Mouse (Mus musculus): ENCODE measurements around the gene Ptprq. TPM values are rescaled to one million over a fixed set of nuclear protein-coding genes. Genes with fewer than 3 reads are reported as not detected.

The Ptprq gene
- polyA plus RNA-seq, 1 experiment = 0.02 TPM

- Histone ChIP-seq H3K4me1 (ENCODE audit: control insufficient read depth, insufficient read depth, low read length) (no peaks in the 10 kb centered on the region), H3K27ac (ENCODE audit: insufficient read depth, low read depth, low read length) (no peak overlapping the region), H3K4me3 (ENCODE audit: insufficient read depth, low read depth, low read length) (no peak overlapping the region), H3K36me3 (ENCODE audit: control insufficient read depth, insufficient read depth, low read length) (no peaks in the 10 kb centered on the region), H3K27me3 (replicated peaks; ENCODE audit: control insufficient read depth, insufficient read depth, low read length) (no peaks in the 10 kb centered on the region)
- 78% methylated on average over 5 of the region's 5 CpGs for WGBS
- no peak for DNase-seq
- TF ChIP-seq CTCF (conservative IDR thresholded peaks at IDR 0.05; ENCODE audit: insufficient read depth, insufficient read length, low read depth, low read length) (no peak), POLR2A (IDR thresholded peaks at IDR 0.05; ENCODE audit: low read depth, low read length) (no peak)
These were observed 20.0 kb upstream of the Ptprq start for GRCm38 (mm10) chr10:107739815-107740214.

- Histone ChIP-seq H3K36me3 (ENCODE audit: control insufficient read depth, insufficient read depth, low read length) (no peaks in the 10 kb centered on the region), H3K4me3 (ENCODE audit: insufficient read depth, low read depth, low read length) (no peak overlapping the region), H3K27ac (ENCODE audit: insufficient read depth, low read depth, low read length) (no peak overlapping the region), H3K27me3 (replicated peaks; ENCODE audit: control insufficient read depth, insufficient read depth, low read length) (no peaks in the 10 kb centered on the region), H3K4me1 (ENCODE audit: control insufficient read depth, insufficient read depth, low read length) (no peaks in the 10 kb centered on the region)
- TF ChIP-seq CTCF (conservative IDR thresholded peaks at IDR 0.05; ENCODE audit: insufficient read depth, insufficient read length, low read depth, low read length) (no peak), POLR2A (IDR thresholded peaks at IDR 0.05; ENCODE audit: low read depth, low read length) (no peak)
- no peak for DNase-seq
- WGBS = 83% methylated on average over 6 of the region's 6 CpGs
These were observed 17.9 kb upstream of the Ptprq start for GRCm38 (mm10) chr10:107737743-107738142.

- WGBS = 78% methylated on average over 7 of the region's 7 CpGs
These were observed 15.6 kb upstream of the Ptprq start for GRCm38 (mm10) chr10:107735448-107735847.

GRCm38 (mm10) chr10:107734327-107734726 is 14.5 kb upstream of the Ptprq start:
- TF ChIP-seq POLR2A (IDR thresholded peaks at IDR 0.05; ENCODE audit: low read depth, low read length) (no peak), CTCF (conservative IDR thresholded peaks at IDR 0.05; ENCODE audit: insufficient read depth, insufficient read length, low read depth, low read length) (no peak)

More at GRCm38 (mm10) chr10:107735448-107735847, 15.6 kb upstream of the Ptprq start:
- H3K27me3 ChIP-seq (replicated peaks; ENCODE audit: control insufficient read depth, insufficient read depth, low read length) = no peaks in the 10 kb centered on the region
- TF ChIP-seq POLR2A (IDR thresholded peaks at IDR 0.05; ENCODE audit: low read depth, low read length) = no peak
- TF ChIP-seq CTCF (conservative IDR thresholded peaks at IDR 0.05; ENCODE audit: insufficient read depth, insufficient read length, low read depth, low read length) = no peak
- no peak overlapping the region for H3K4me3 ChIP-seq (ENCODE audit: insufficient read depth, low read depth, low read length)
- no peaks in the 10 kb centered on the region for H3K36me3 ChIP-seq (ENCODE audit: control insufficient read depth, insufficient read depth, low read length)
- no peak for DNase-seq
- H3K4me1 ChIP-seq (ENCODE audit: control insufficient read depth, insufficient read depth, low read length) = no peaks in the 10 kb centered on the region
- H3K27ac ChIP-seq (ENCODE audit: insufficient read depth, low read depth, low read length) = no peak overlapping the region

GRCm38 (mm10) chr10:107725631-107726030 is 5.8 kb upstream of the Ptprq start:
- Histone ChIP-seq H3K27ac (ENCODE audit: insufficient read depth, low read depth, low read length) (no peak overlapping the region), H3K36me3 (ENCODE audit: control insufficient read depth, insufficient read depth, low read length) (no peaks in the 10 kb centered on the region), H3K4me1 (ENCODE audit: control insufficient read depth, insufficient read depth, low read length) (no peaks in the 10 kb centered on the region), H3K4me3 (ENCODE audit: insufficient read depth, low read depth, low read length) (no peak overlapping the region), H3K27me3 (replicated peaks; ENCODE audit: control insufficient read depth, insufficient read depth, low read length) (no peaks in the 10 kb centered on the region)
- no peak for DNase-seq
- no peak for TF ChIP-seq CTCF (conservative IDR thresholded peaks at IDR 0.05; ENCODE audit: insufficient read depth, insufficient read length, low read depth, low read length)
- TF ChIP-seq POLR2A (IDR thresholded peaks at IDR 0.05; ENCODE audit: low read depth, low read length) = no peak
- 61% methylated on average over 7 of the region's 7 CpGs for WGBS

More at GRCm38 (mm10) chr10:107734327-107734726, 14.5 kb upstream of the Ptprq start:
- no peak overlapping the region for H3K27ac ChIP-seq (ENCODE audit: insufficient read depth, low read depth, low read length)
- no peaks in the 10 kb centered on the region for H3K4me1 ChIP-seq (ENCODE audit: control insufficient read depth, insufficient read depth, low read length)
- H3K27me3 ChIP-seq (replicated peaks; ENCODE audit: control insufficient read depth, insufficient read depth, low read length) = no peaks in the 10 kb centered on the region
- DNase-seq = no peak
- no peak overlapping the region for H3K4me3 ChIP-seq (ENCODE audit: insufficient read depth, low read depth, low read length)
- H3K36me3 ChIP-seq (ENCODE audit: control insufficient read depth, insufficient read depth, low read length) = no peaks in the 10 kb centered on the region

- Histone ChIP-seq H3K27ac (ENCODE audit: insufficient read depth, low read depth, low read length) (no peak overlapping the region), H3K27me3 (replicated peaks; ENCODE audit: control insufficient read depth, insufficient read depth, low read length) (no peaks in the 10 kb centered on the region), H3K4me3 (ENCODE audit: insufficient read depth, low read depth, low read length) (no peak overlapping the region), H3K4me1 (ENCODE audit: control insufficient read depth, insufficient read depth, low read length) (no peaks in the 10 kb centered on the region), H3K36me3 (ENCODE audit: control insufficient read depth, insufficient read depth, low read length) (no peaks in the 10 kb centered on the region)
- no peak for TF ChIP-seq POLR2A (IDR thresholded peaks at IDR 0.05; ENCODE audit: low read depth, low read length)
- no peak for TF ChIP-seq CTCF (conservative IDR thresholded peaks at IDR 0.05; ENCODE audit: insufficient read depth, insufficient read length, low read depth, low read length)
- DNase-seq = no peak
- 38% methylated on average over 3 of the region's 3 CpGs for WGBS
These were observed 15.4 kb downstream of the Ptprq start for GRCm38 (mm10) chr10:107704443-107704842.

GRCm38 (mm10) chr10:107700944-107701343 is 18.9 kb downstream of the Ptprq start:
- 79% methylated on average over 3 of the region's 3 CpGs for WGBS
- TF ChIP-seq CTCF (conservative IDR thresholded peaks at IDR 0.05; ENCODE audit: insufficient read depth, insufficient read length, low read depth, low read length) (no peak), POLR2A (IDR thresholded peaks at IDR 0.05; ENCODE audit: low read depth, low read length) (no peak)
- Histone ChIP-seq H3K4me3 (ENCODE audit: insufficient read depth, low read depth, low read length) (no peak overlapping the region), H3K27me3 (replicated peaks; ENCODE audit: control insufficient read depth, insufficient read depth, low read length) (no peaks in the 10 kb centered on the region), H3K4me1 (ENCODE audit: control insufficient read depth, insufficient read depth, low read length) (no peaks in the 10 kb centered on the region), H3K36me3 (ENCODE audit: control insufficient read depth, insufficient read depth, low read length) (no peaks in the 10 kb centered on the region), H3K27ac (ENCODE audit: insufficient read depth, low read depth, low read length) (no peak overlapping the region)
- DNase-seq = no peak
